Mouse (Mus musculus) kidney, embryonic 14.5 days (tissue): ENCODE results near the gene Bcl2l11. TPM values are rescaled to one million over a fixed set of nuclear protein-coding genes. Genes with fewer than 3 reads are reported as not detected.

Experiments
- ATAC-seq: fragments of 200-750 bp; cut with Nextera tagmentation; 2 replicates; pipeline ENCODE4 v1.8.0; 2017; ENCODE audit warnings: moderate number of reproducible peaks, mild to moderate bottlenecking, moderate TSS enrichment, moderate library complexity; ENCODE audit not compliant: low FRiP score, low TSS enrichment
- H3K27ac ChIP-seq: fragments of 300-500 bp; sonication (generic); 2 replicates; pipeline ENCODE4 v1.5.1; 2014; ENCODE audit warnings: low read depth, mild to moderate bottlenecking, low read length, moderate library complexity, mixed read lengths
- H3K27me3 ChIP-seq: fragments of 300-500 bp; sonication (generic); 2 replicates; pipeline ENCODE4 v1.6.1; 2014; ENCODE audit warnings: mild to moderate bottlenecking, low read length; ENCODE audit not compliant: control insufficient read depth, insufficient read depth
- H3K36me3 ChIP-seq: fragments of 300-500 bp; sonication (generic); 2 replicates; pipeline ENCODE4 v1.6.1; 2014; ENCODE audit warnings: low read length, mixed read lengths; ENCODE audit not compliant: control insufficient read depth, insufficient read depth
- H3K4me1 ChIP-seq: fragments of 300-500 bp; sonication (generic); 2 replicates; pipeline ENCODE4 v1.6.1; 2014; ENCODE audit warnings: low read length, mixed read lengths; ENCODE audit not compliant: control insufficient read depth, insufficient read depth
- H3K4me2 ChIP-seq: fragments of 300-500 bp; sonication (generic); replicated peaks from 2 replicates; pipeline ENCODE4 v1.6.1; 2014; ENCODE audit warnings: low read depth, mild to moderate bottlenecking, low read length
- H3K4me3 ChIP-seq: fragments of 300-500 bp; sonication (generic); 2 replicates; pipeline ENCODE4 v1.5.1; 2014; ENCODE audit warnings: mild to moderate bottlenecking, low read length
- H3K9ac ChIP-seq: fragments of 300-500 bp; sonication (generic); 2 replicates; pipeline ENCODE4 v1.6.1; 2014; ENCODE audit warnings: low read depth, mild to moderate bottlenecking, low read length, moderate library complexity
- H3K9me3 ChIP-seq: fragments of 300-500 bp; sonication (generic); 2 replicates; pipeline ENCODE4 v1.6.1; 2016; ENCODE audit warnings: low read length; ENCODE audit not compliant: control insufficient read depth
- WGBS: fragments of 180-500 bp; shearing (Covaris S2); extraction: QIAGEN DNeasy Blood & Tissue Kit; methylation state at CpG from one replicate; pipeline ENCODE4 v1.1.7; 2014; 5-methylcytosine and 5-hydroxymethylcytosine counted together
- polyA plus RNA-seq: library from polyadenylated mRNA; unstranded; fragments of >200 nt; fragmentation: Nextera tagmentation; extraction: Ambion mirVana; gene quantifications from 2 replicates; pipeline ENCODE4 v1.2.1, GENCODE M21; 2014

Gene Bcl2l11
- polyA plus RNA-seq, 1 experiment from 2014 or later: 31.6 TPM

- H3K9me3 ChIP-seq: peaks cover 4% of the 10 kb centered on the region; the same call in 1 of the 2 replicates
- WGBS: 48% methylated on average over 7 of the region's 7 CpGs
Observed at GRCm38 (mm10) chr2:128086996-128087526, 38.8 kb upstream of the Bcl2l11 start.

GRCm38 (mm10) chr2:128087798-128088545 is 37.9 kb upstream of the Bcl2l11 start:
- Histone ChIP-seq H3K27ac (0 out of 2 replicates have a peak overlapping the region, but pooled peaks have one; percentile 30), H3K9ac (no peak overlapping the region), H3K4me3 (no peak overlapping the region), H3K4me1 (peaks cover 26% of the 10 kb centered on the region; the same call in 1 of the 2 replicates), H3K9me3 (peaks cover 4% of the 10 kb centered on the region; the same call in 1 of the 2 replicates), H3K27me3 (no peaks in the 10 kb centered on the region), H3K36me3 (no peaks in the 10 kb centered on the region), H3K4me2 (no peak overlapping the region)
- no peak for ATAC-seq
- 70% methylated on average over 8 of the region's 8 CpGs for WGBS

More at GRCm38 (mm10) chr2:128086996-128087526, 38.8 kb upstream of the Bcl2l11 start:
- Histone ChIP-seq H3K4me3 (no peak overlapping the region), H3K27ac (peak overlapping the region; percentile 30; the same call in 1 of the 2 replicates), H3K9ac (no peak overlapping the region), H3K36me3 (no peaks in the 10 kb centered on the region), H3K4me2 (no peak overlapping the region), H3K4me1 (peaks cover 32% of the 10 kb centered on the region; the same call in 1 of the 2 replicates), H3K27me3 (no peaks in the 10 kb centered on the region)
- no peak for ATAC-seq

- H3K4me1 ChIP-seq: peaks cover 30% of the 10 kb centered on the region
Observed at GRCm38 (mm10) chr2:128090283-128090885, 35.5 kb upstream of the Bcl2l11 start.

DNA sequence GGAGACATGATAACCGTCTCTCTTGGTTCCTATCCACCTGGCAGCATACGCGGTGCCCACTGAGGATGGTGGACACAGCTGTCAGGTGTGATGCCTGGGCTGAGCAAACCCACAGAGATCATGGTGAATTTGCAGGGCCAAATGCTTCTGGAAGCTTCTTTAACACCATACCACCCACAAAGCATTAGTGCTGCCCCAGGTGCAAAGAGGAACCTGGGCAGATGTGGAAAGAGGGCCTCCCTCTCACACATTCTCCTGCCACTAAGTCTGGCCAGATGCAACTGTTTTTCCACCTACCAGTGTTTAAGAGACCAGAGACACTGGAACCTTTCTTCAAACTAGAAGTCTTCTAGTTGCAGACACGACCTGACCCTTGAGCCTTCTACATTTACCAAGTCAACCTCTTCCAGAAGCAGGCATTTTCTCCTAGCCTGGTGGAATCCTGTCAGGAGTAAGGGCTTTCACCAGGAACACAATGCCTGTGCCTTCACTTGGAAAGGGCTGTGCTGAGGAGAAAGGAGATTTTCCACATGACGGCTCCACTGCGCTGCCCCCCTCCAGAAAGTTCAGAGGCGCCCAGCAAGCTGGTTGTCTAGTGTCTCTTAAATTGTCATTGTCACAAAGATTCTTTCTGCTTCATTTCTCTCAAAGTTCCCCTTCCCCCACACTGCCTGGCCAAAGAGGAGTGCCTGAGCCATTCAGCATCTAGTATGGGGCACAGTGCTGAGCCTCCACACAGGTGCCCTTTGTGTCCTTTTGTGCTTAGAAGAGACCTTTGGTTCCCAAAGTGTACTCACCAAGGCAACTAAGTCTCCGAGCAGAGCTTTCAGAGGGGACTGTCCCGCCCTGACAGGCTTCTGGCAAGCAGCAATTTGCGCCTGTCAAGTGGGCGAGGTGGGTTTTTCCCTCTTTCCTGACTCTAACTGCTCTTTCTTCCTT is 34.1 kb upstream of the Bcl2l11 start:
- WGBS: 63% methylated on average over 11 of the region's 11 CpGs
- H3K36me3 ChIP-seq: no peaks in the 10 kb centered on the region
- peaks cover 18% of the 10 kb centered on the region for H3K4me1 ChIP-seq
- peaks cover 4% of the 10 kb centered on the region; the same call in 1 of the 2 replicates for H3K9me3 ChIP-seq
- no peak overlapping the region for H3K4me2 ChIP-seq
- H3K27ac ChIP-seq: peak overlapping the region; percentile 75
- H3K4me3 ChIP-seq: no peak overlapping the region
- ATAC-seq: peak; percentile 72
- H3K27me3 ChIP-seq: no peaks in the 10 kb centered on the region
- no peak overlapping the region; the same call in 1 of the 2 replicates for H3K9ac ChIP-seq

More at GRCm38 (mm10) chr2:128090283-128090885, 35.5 kb upstream of the Bcl2l11 start:
- 91% methylated on average over 6 of the region's 6 CpGs for WGBS
- no peak for ATAC-seq
- H3K4me2 ChIP-seq: no peak overlapping the region
- no peaks in the 10 kb centered on the region for H3K36me3 ChIP-seq
- no peak overlapping the region for H3K4me3 ChIP-seq
- H3K27ac ChIP-seq: no peak overlapping the region
- peaks cover 4% of the 10 kb centered on the region; the same call in 1 of the 2 replicates for H3K9me3 ChIP-seq
- no peaks in the 10 kb centered on the region for H3K27me3 ChIP-seq
- no peak overlapping the region for H3K9ac ChIP-seq

- peaks cover 4% of the 10 kb centered on the region; the same call in 1 of the 2 replicates for H3K9me3 ChIP-seq
- 73% methylated on average over 2 of the region's 2 CpGs for WGBS
- ATAC-seq: no peak
- H3K4me3 ChIP-seq: no peak overlapping the region
- no peaks in the 10 kb centered on the region for H3K27me3 ChIP-seq
- peak overlapping the region; percentile 75; the same call in 1 of the 2 replicates for H3K27ac ChIP-seq
- no peak overlapping the region for H3K4me2 ChIP-seq
- H3K9ac ChIP-seq: no peak overlapping the region
- H3K4me1 ChIP-seq: peaks cover 15% of the 10 kb centered on the region
- H3K36me3 ChIP-seq: no peaks in the 10 kb centered on the region
Observed at GRCm38 (mm10) chr2:128092451-128092850, 33.4 kb upstream of the Bcl2l11 start.

GRCm38 (mm10) chr2:128094196-128094595 is 31.6 kb upstream of the Bcl2l11 start:
- H3K36me3 ChIP-seq: no peaks in the 10 kb centered on the region
- no peak overlapping the region for H3K4me2 ChIP-seq
- peaks cover 15% of the 10 kb centered on the region for H3K4me1 ChIP-seq
- 62% methylated on average over 5 of the region's 5 CpGs for WGBS
- no peak overlapping the region for H3K9ac ChIP-seq
- H3K4me3 ChIP-seq: no peak overlapping the region
- H3K27ac ChIP-seq: peak overlapping the region; percentile 24; the same call in 1 of the 2 replicates
- peaks cover 2% of the 10 kb centered on the region; the same call in 1 of the 2 replicates for H3K9me3 ChIP-seq
- ATAC-seq: peak; percentile 57; the same call in 1 of the 2 replicates
- no peaks in the 10 kb centered on the region for H3K27me3 ChIP-seq

- H3K27ac ChIP-seq: peak overlapping the region; percentile 24; the same call in 1 of the 2 replicates
- H3K4me3 ChIP-seq: no peak overlapping the region
- H3K9ac ChIP-seq: no peak overlapping the region
- H3K27me3 ChIP-seq: no peaks in the 10 kb centered on the region
- no peaks in the 10 kb centered on the region for H3K9me3 ChIP-seq
- H3K4me1 ChIP-seq: peaks cover 15% of the 10 kb centered on the region
- H3K36me3 ChIP-seq: no peaks in the 10 kb centered on the region
- no peak for ATAC-seq
- WGBS: 51% methylated on average over 2 of the region's 2 CpGs
- H3K4me2 ChIP-seq: no peak overlapping the region
Observed at GRCm38 (mm10) chr2:128094602-128095001, 31.2 kb upstream of the Bcl2l11 start.

GRCm38 (mm10) chr2:128095270-128095669 is 30.6 kb upstream of the Bcl2l11 start:
- Histone ChIP-seq H3K4me2 (no peak overlapping the region), H3K9ac (no peak overlapping the region), H3K4me3 (no peak overlapping the region), H3K4me1 (peaks cover 15% of the 10 kb centered on the region), H3K9me3 (no peaks in the 10 kb centered on the region), H3K27me3 (no peaks in the 10 kb centered on the region), H3K36me3 (no peaks in the 10 kb centered on the region), H3K27ac (no peak overlapping the region)
- ATAC-seq: no peak
- WGBS: 21% methylated on average over 1 of the region's 1 CpGs
